Mouse (Mus musculus) myocyte (in vitro differentiated cells): ENCODE measurements around the gene Cgnl1.

Source experiments
- CEBPB ChIP-seq: IDR thresholded peaks from 2 replicates; pipeline ENCODE4 v1.6.1; 2011; ENCODE audit warnings: mild to moderate bottlenecking, moderate library complexity; ENCODE audit not compliant: poor library complexity, insufficient read depth, severe bottlenecking
- E2F4 ChIP-seq: IDR thresholded peaks from one replicate; pipeline ENCODE4 v1.6.1; 2011; ENCODE audit warnings: mild to moderate bottlenecking, control low read depth, moderate library complexity; ENCODE audit not compliant: insufficient read depth
- MAX ChIP-seq: IDR thresholded peaks from one replicate; pipeline ENCODE4 v1.6.1; 2011; ENCODE audit warnings: low read depth, mild to moderate bottlenecking, control low read depth
- MYOD1 ChIP-seq, 3 experiments: IDR thresholded peaks; one replicate each; pipeline ENCODE4 v1.6.1; 2011; ENCODE audit warnings: control low read depth in 2 of 3, low read depth in 2 of 3, mild to moderate bottlenecking in 2 of 3, moderate library complexity in 1 of 3; ENCODE audit not compliant: insufficient read length in 2 of 3, control insufficient read depth in 1 of 3
- MYOG ChIP-seq, 3 experiments: IDR thresholded peaks; one replicate each; pipeline ENCODE4 v1.6.1; 2011; ENCODE audit warnings: control low read depth in 2 of 3, low read depth in 2 of 3, mild to moderate bottlenecking in 2 of 3; ENCODE audit not compliant: insufficient read length in 2 of 3, control insufficient read depth in 1 of 3, insufficient read depth in 1 of 3
- POLR2A ChIP-seq: IDR thresholded peaks from one replicate; pipeline ENCODE4 v1.6.1; 2011; ENCODE audit warnings: low read depth, mild to moderate bottlenecking, control low read depth, moderate library complexity; ENCODE audit not compliant: insufficient read length
- POLR2AphosphoS2 ChIP-seq: IDR thresholded peaks from one replicate; pipeline ENCODE4 v1.6.1; 2011; ENCODE audit warnings: low read depth, control low read depth; ENCODE audit not compliant: insufficient read length
- REST ChIP-seq: IDR thresholded peaks from one replicate; pipeline ENCODE4 v1.6.1; 2011; ENCODE audit warnings: mild to moderate bottlenecking, control low read depth, moderate library complexity; ENCODE audit not compliant: insufficient read depth, insufficient read length
- SRF ChIP-seq: IDR thresholded peaks from one replicate; pipeline ENCODE4 v1.6.1; 2011; ENCODE audit warnings: low read depth; ENCODE audit not compliant: control insufficient read depth, insufficient read length
- TCF12 ChIP-seq: IDR thresholded peaks from one replicate; pipeline ENCODE4 v1.6.1; 2011; ENCODE audit warnings: mild to moderate bottlenecking, control low read depth; ENCODE audit not compliant: poor library complexity, insufficient read depth, severe bottlenecking
- TCF3 ChIP-seq: IDR thresholded peaks from one replicate; pipeline ENCODE4 v1.6.1; 2011; ENCODE audit warnings: low read depth, control low read depth; ENCODE audit not compliant: insufficient read length
- USF1 ChIP-seq: IDR thresholded peaks from one replicate; pipeline ENCODE4 v1.6.1; 2011; ENCODE audit warnings: low read depth, mild to moderate bottlenecking, control low read depth, moderate library complexity

DNA sequence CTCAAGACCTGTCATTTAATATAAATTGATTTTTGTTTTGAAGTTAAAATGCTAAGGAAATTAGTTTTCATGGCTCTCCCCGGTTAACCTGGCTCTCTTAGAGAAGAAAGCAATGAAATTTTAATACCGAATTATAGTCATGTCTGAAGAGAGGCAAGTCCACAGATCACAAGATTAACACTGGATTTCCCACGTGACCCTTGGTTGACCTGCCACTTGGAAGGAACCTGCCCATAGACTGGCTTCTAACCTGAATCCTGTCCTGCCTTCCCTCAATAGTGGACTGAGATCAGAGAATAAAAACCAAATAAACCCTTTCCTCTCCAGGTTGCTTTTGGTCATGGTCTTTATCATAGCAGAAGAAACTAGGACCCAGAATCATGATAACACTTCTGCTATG, 73.3 kb downstream of the Cgnl1 start:
- TF ChIP-seq POLR2AphosphoS2 (no peak), TCF3 (no peak), MAX (no peak), USF1 (no peak), E2F4 (no peak), MYOG (IDR thresholded peaks at IDR 0.05; ENCODE audit: control insufficient read depth in 1 of 3, insufficient read depth in 1 of 3, insufficient read length in 2 of 3, low read depth in 2 of 3) (no peak), POLR2A (no peak), MYOD1 (IDR thresholded peaks at IDR 0.05; ENCODE audit: control insufficient read depth in 1 of 3, insufficient read length in 2 of 3, low read depth in 2 of 3) (no peak), CEBPB (no peak), TCF12 (no peak), REST (no peak), SRF (no peak)
